Mouse (Mus musculus): ENCODE results near the gene Tk1. TPM values are rescaled to one million over a fixed set of nuclear protein-coding genes. Genes with fewer than 3 reads are reported as not detected.

Gene Tk1
- polyA plus RNA-seq, 2 experiments, result 128 to 160 TPM

DNA sequence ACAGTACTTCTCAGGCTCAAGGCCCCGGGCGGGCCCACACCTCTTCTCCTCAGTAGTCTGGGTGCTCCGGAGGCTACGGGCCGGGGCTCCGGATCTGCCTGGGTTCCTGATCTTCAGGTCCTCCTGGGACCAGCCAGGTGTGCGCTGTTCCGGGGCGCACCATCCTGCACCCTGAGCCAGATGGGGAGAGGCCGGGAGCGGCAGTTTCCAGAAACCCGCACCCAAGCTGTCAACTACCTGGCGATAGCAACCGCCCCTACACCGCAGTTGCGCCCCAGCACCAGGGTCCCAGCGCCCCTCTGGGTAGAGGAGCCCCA lies 45.7 kb downstream of the Tk1 start:
- ATAC-seq (ENCODE audit: low FRiP score, low read depth), result 0 out of 2 replicates have a peak, but pooled peaks have one; percentile 3
- 1% methylated on average over 8 of the region's 17 CpGs for WGBS
- H3K4me1 ChIP-seq (ENCODE audit: control insufficient read depth, insufficient read depth, low read length), result peaks cover 35% of the 10 kb centered on the region

DNA sequence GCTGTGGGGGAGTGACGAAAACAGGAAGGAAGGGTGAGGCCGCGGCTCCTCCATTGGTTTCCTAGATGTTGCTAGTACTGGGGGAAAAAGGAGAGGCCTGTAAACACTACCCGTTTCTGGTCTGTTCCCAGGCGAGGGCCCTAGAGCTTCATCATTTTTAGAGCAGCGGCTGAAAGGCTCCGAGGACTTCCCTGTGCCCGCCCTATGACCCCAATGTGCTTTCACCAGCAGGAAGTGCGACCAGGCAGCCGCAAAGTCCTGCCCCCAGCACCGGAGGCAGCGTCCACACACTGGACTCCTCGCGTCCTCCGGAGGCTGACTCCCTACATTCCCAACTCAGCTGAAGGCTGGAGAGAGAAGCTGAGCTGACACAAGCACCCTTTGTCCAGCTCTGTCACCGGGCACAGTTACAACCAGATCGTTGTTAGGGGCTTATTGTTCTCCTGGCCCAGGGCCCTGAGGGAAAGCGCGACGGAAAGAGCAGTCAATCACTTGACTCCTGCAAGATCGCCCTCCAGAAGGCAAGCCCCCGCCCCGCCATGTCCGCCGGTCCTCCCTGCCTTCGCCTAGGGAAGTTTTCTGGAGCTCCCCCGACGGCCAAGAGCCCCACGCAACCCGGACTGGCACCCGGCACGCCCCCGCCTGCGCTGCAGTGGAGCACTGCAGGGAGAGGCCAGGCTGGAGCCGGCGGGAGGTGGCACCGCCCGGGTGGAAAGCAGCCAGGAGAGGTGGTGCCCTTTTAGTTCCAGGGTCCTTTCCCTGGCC lies 46.3 kb downstream of the Tk1 start:
- TF ChIP-seq POLR2A (IDR thresholded peaks at IDR 0.05; ENCODE audit: borderline replicate concordance, extremely low read depth, insufficient read depth, insufficient read length), result no peak
- Histone ChIP-seq H3K27ac (replicated peaks; ENCODE audit: low read depth, low read length) (peak overlapping the region; percentile 72), H3K27me3 (ENCODE audit: control insufficient read depth, insufficient read depth, low read length) (no peaks in the 10 kb centered on the region), H3K9ac (ENCODE audit: low read depth, low read length, severe bottlenecking) (peak overlapping the region; percentile 64), H3K4me1 (ENCODE audit: control insufficient read depth, insufficient read depth, low read length) (peaks cover 35% of the 10 kb centered on the region), H3K4me3 (replicated peaks; ENCODE audit: low read length) (peak overlapping the region; percentile 52), H3K9me3 (ENCODE audit: control insufficient read depth, low read length) (no peaks in the 10 kb centered on the region), H3K36me3 (ENCODE audit: control insufficient read depth, insufficient read depth, low read length) (peaks cover 22% of the 10 kb centered on the region), H3K4me2 (replicated peaks; ENCODE audit: low read depth, low read length, severe bottlenecking) (peak overlapping the region; percentile 98)
- DNase-seq (ENCODE audit: low spot score) (peak; percentile 45), ATAC-seq (ENCODE audit: low FRiP score, low read depth) (peak; percentile 21; the same call in 1 of the 2 replicates)
- 3% methylated on average over 33 of the region's 38 CpGs for WGBS

More for the DNA sequence above, 45.7 kb downstream of the Tk1 start:
- Histone ChIP-seq H3K4me2 (replicated peaks; ENCODE audit: low read depth, low read length, severe bottlenecking) (peak overlapping the region; percentile 98), H3K36me3 (ENCODE audit: control insufficient read depth, insufficient read depth, low read length) (peaks cover 17% of the 10 kb centered on the region), H3K9me3 (ENCODE audit: control insufficient read depth, low read length) (no peaks in the 10 kb centered on the region), H3K27ac (replicated peaks; ENCODE audit: low read depth, low read length) (peak overlapping the region; percentile 72), H3K4me3 (replicated peaks; ENCODE audit: low read length) (peak overlapping the region; percentile 52), H3K27me3 (ENCODE audit: control insufficient read depth, insufficient read depth, low read length) (no peaks in the 10 kb centered on the region), H3K9ac (ENCODE audit: low read depth, low read length, severe bottlenecking) (peak overlapping the region; percentile 64)
- no peak for TF ChIP-seq POLR2A (IDR thresholded peaks at IDR 0.05; ENCODE audit: borderline replicate concordance, extremely low read depth, insufficient read depth, insufficient read length)
- no peak for DNase-seq (ENCODE audit: low spot score)

DNA sequence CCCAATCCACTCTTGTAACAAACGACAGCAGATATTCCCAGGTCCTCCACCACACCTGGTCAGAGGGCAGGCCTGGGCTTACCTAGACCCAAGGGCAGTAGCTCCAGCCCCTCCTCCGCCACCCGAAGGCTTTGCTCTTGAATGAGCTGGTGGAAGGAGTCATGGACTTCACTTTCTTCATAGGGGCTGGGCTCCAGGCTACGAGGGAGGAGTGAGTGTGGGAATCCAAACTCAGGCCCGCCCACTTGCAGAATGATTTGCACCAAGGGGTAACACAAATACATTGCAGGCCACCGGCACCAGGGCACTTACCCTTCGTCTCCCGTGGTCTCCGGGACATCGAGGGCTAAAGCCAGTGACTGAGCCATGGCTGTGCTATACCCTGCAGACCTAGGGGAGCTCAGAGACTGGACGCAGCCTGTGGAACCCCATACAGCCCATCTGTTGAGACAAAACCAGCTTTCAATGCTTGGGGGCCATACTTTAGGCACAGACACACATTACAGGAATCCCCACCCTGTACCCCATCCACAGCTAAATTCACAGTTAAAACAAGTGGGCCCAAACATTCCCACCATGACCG lies 47.0 kb downstream of the Tk1 start:
- Histone ChIP-seq H3K9ac (ENCODE audit: low read depth, low read length, severe bottlenecking) (peak overlapping the region; percentile 64), H3K4me2 (replicated peaks; ENCODE audit: low read depth, low read length, severe bottlenecking) (peak overlapping the region; percentile 98), H3K36me3 (ENCODE audit: control insufficient read depth, insufficient read depth, low read length) (peaks cover 23% of the 10 kb centered on the region), H3K4me3 (replicated peaks; ENCODE audit: low read length) (peak overlapping the region; percentile 52), H3K9me3 (ENCODE audit: control insufficient read depth, low read length) (no peaks in the 10 kb centered on the region), H3K27ac (replicated peaks; ENCODE audit: low read depth, low read length) (peak overlapping the region; percentile 72; the same call in 1 of the 2 replicates), H3K27me3 (ENCODE audit: control insufficient read depth, insufficient read depth, low read length) (no peaks in the 10 kb centered on the region), H3K4me1 (ENCODE audit: control insufficient read depth, insufficient read depth, low read length) (peaks cover 35% of the 10 kb centered on the region)
- ATAC-seq (ENCODE audit: low FRiP score, low read depth), result no peak
- WGBS, result 55% methylated on average over 12 of the region's 12 CpGs
- no peak for TF ChIP-seq POLR2A (IDR thresholded peaks at IDR 0.05; ENCODE audit: borderline replicate concordance, extremely low read depth, insufficient read depth, insufficient read length)
- no peak for DNase-seq (ENCODE audit: low spot score)

GRCm38 (mm10) chr11:117778031-117778430 lies 47.9 kb downstream of the Tk1 start:
- H3K36me3 ChIP-seq (ENCODE audit: control insufficient read depth, insufficient read depth, low read length), result peaks cover 23% of the 10 kb centered on the region
- no peak for TF ChIP-seq POLR2A (IDR thresholded peaks at IDR 0.05; ENCODE audit: borderline replicate concordance, extremely low read depth, insufficient read depth, insufficient read length)
- no peak overlapping the region for H3K4me2 ChIP-seq (replicated peaks; ENCODE audit: low read depth, low read length, severe bottlenecking)
- H3K9ac ChIP-seq (ENCODE audit: low read depth, low read length, severe bottlenecking), result no peak overlapping the region
- H3K4me3 ChIP-seq (replicated peaks; ENCODE audit: low read length), result no peak overlapping the region
- WGBS, result 91% methylated on average over 11 of the region's 11 CpGs
- H3K27me3 ChIP-seq (ENCODE audit: control insufficient read depth, insufficient read depth, low read length), result no peaks in the 10 kb centered on the region
- no peak overlapping the region for H3K27ac ChIP-seq (replicated peaks; ENCODE audit: low read depth, low read length)
- ATAC-seq (ENCODE audit: low FRiP score, low read depth) (no peak), DNase-seq (ENCODE audit: low spot score) (no peak)
- no peaks in the 10 kb centered on the region for H3K9me3 ChIP-seq (ENCODE audit: control insufficient read depth, low read length)
- H3K4me1 ChIP-seq (ENCODE audit: control insufficient read depth, insufficient read depth, low read length), result peaks cover 29% of the 10 kb centered on the region

DNA sequence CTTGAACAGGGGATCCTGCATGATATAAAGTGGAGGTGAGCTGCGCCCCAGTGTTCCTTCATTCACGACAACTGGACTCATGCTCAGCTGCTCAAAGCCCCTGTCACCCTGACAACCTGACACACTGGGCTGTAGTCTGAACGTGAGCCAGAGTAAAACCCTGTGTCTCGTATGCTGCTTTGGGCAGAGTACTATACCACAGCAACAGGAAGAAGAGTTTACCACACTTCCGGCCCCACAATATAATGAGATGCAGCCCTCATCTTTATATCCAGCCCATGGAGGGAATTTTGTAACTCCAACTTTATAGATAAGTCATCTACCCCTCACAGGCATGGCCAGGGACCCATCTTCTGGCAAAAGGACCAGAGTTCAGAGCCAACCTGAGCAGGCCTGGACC lies 48.8 kb downstream of the Tk1 start:
- Histone ChIP-seq H3K27ac (replicated peaks; ENCODE audit: low read depth, low read length) (no peak overlapping the region), H3K9ac (ENCODE audit: low read depth, low read length, severe bottlenecking) (no peak overlapping the region), H3K27me3 (ENCODE audit: control insufficient read depth, insufficient read depth, low read length) (no peaks in the 10 kb centered on the region), H3K9me3 (ENCODE audit: control insufficient read depth, low read length) (no peaks in the 10 kb centered on the region), H3K4me1 (ENCODE audit: control insufficient read depth, insufficient read depth, low read length) (peaks cover 25% of the 10 kb centered on the region), H3K4me2 (replicated peaks; ENCODE audit: low read depth, low read length, severe bottlenecking) (no peak overlapping the region), H3K4me3 (replicated peaks; ENCODE audit: low read length) (no peak overlapping the region), H3K36me3 (ENCODE audit: control insufficient read depth, insufficient read depth, low read length) (peaks cover 26% of the 10 kb centered on the region)
- TF ChIP-seq POLR2A (IDR thresholded peaks at IDR 0.05; ENCODE audit: borderline replicate concordance, extremely low read depth, insufficient read depth, insufficient read length), result no peak
- DNase-seq (ENCODE audit: low spot score) (no peak), ATAC-seq (ENCODE audit: low FRiP score, low read depth) (no peak)
- 84% methylated on average over 5 of the region's 5 CpGs for WGBS

All from limb, embryonic 14.5 days (tissue).